Mouse (Mus musculus) midbrain, embryonic 11.5 days (tissue): ENCODE measurements around the gene Agfg1. TPM values are rescaled to one million over a fixed set of nuclear protein-coding genes. Genes with fewer than 3 reads are reported as not detected.
"Not testable (repeated sequence)": the region's sequence is repeated elsewhere in the genome, so short reads cannot be mapped to it uniquely, and the experiment has no call there.

Source experiments
- ATAC-seq: fragments of 200-750 bp; cut with Nextera tagmentation; 2 replicates; pipeline ENCODE4 v1.8.0; 2017; ENCODE audit warnings: moderate TSS enrichment, moderate library complexity; ENCODE audit not compliant: low FRiP score
- DNase-seq: peaks from one replicate; pipeline ENCODE4 v3.0.0; 2015; ENCODE audit warnings: low spot score; ENCODE audit errors: missing footprints
- H3K27ac ChIP-seq: fragments of 300-500 bp; sonication (generic); 2 replicates; pipeline ENCODE4 v1.5.1; 2014; ENCODE audit warnings: low read depth, low read length
- H3K27me3 ChIP-seq: fragments of 300-500 bp; sonication (generic); 2 replicates; pipeline ENCODE4 v1.6.1; 2014; ENCODE audit warnings: mild to moderate bottlenecking, low read length, moderate library complexity, mixed read lengths; ENCODE audit not compliant: control insufficient read depth, insufficient read depth
- H3K36me3 ChIP-seq: fragments of 300-500 bp; sonication (generic); 2 replicates; pipeline ENCODE4 v1.6.1; 2014; ENCODE audit warnings: mild to moderate bottlenecking, low read length, moderate library complexity, mixed read lengths; ENCODE audit not compliant: control insufficient read depth, insufficient read depth
- H3K4me1 ChIP-seq: fragments of 300-500 bp; sonication (generic); 2 replicates; pipeline ENCODE4 v1.6.1; 2014; ENCODE audit warnings: low read length; ENCODE audit not compliant: control insufficient read depth, insufficient read depth
- H3K4me2 ChIP-seq: fragments of 300-500 bp; sonication (generic); 2 replicates; pipeline ENCODE4 v1.6.1; 2014; ENCODE audit warnings: mild to moderate bottlenecking, moderate library complexity
- H3K4me3 ChIP-seq: fragments of 300-500 bp; sonication (generic); 2 replicates; pipeline ENCODE4 v1.5.1; 2014; ENCODE audit warnings: low read depth, low read length
- H3K9ac ChIP-seq: fragments of 300-500 bp; sonication (generic); 2 replicates; pipeline ENCODE4 v1.6.1; 2014; ENCODE audit warnings: low read length
- H3K9me3 ChIP-seq: fragments of 300-500 bp; sonication (generic); 2 replicates; pipeline ENCODE4 v1.6.1; 2016; ENCODE audit warnings: low read length; ENCODE audit not compliant: control insufficient read depth
- WGBS: fragments of 180-500 bp; shearing (Covaris S2); extraction: QIAGEN DNeasy Blood & Tissue Kit; methylation state at CpG from one replicate; pipeline ENCODE4 v1.1.7; 2014; 5-methylcytosine and 5-hydroxymethylcytosine counted together
- polyA plus RNA-seq: library from polyadenylated mRNA; unstranded; fragments of >200 nt; fragmentation: Nextera tagmentation; extraction: Ambion mirVana; gene quantifications from 2 replicates; pipeline ENCODE4 v1.2.1, GENCODE M21; 2014

Gene Agfg1
- polyA plus RNA-seq, 1 experiment from 2014 or later = 48.7 TPM

GRCm38 (mm10) chr1:82905886-82906285 lies 66.6 kb downstream of the Agfg1 start:
- ATAC-seq (no peak), DNase-seq (no peak)
- H3K4me1 ChIP-seq = no peaks in the 10 kb centered on the region
- 0 out of 2 replicates have a peak, but pooled peaks cover 2% of the 10 kb centered on the region for H3K36me3 ChIP-seq
- H3K27me3 ChIP-seq = no peaks in the 10 kb centered on the region
- H3K27ac ChIP-seq = no peak overlapping the region
- 60% methylated on average over 3 of the region's 3 CpGs for WGBS
- H3K4me2 ChIP-seq = no peak overlapping the region
- no peak overlapping the region for H3K4me3 ChIP-seq
- no peak overlapping the region for H3K9ac ChIP-seq
- H3K9me3 ChIP-seq = no peaks in the 10 kb centered on the region

- WGBS = 89% methylated on average over 3 of the region's 3 CpGs
- Histone ChIP-seq H3K27me3 (no peaks in the 10 kb centered on the region), H3K9me3 (no peaks in the 10 kb centered on the region), H3K4me1 (no peaks in the 10 kb centered on the region), H3K36me3 (no peaks in the 10 kb centered on the region), H3K27ac (no peak within 1 kb of the TSS), H3K4me3 (no peak within 1 kb of the TSS), H3K9ac (no peak within 1 kb of the TSS), H3K4me2 (no peak within 1 kb of the TSS)
- ATAC-seq (no peak), DNase-seq (no peak)
These were observed 73.7 kb downstream of the Agfg1 start, which contains the start of gene A030005L19Rik for GRCm38 (mm10) chr1:82913025-82913424. Gene A030005L19Rik, plus strand, starts transcription at chr1:82913325.

GRCm38 (mm10) chr1:82913434-82913833 lies 74.2 kb downstream of the Agfg1 start:
- not testable (repeated sequence) for H3K4me3 ChIP-seq, ATAC-seq, H3K9me3 ChIP-seq, H3K27ac ChIP-seq, H3K9ac ChIP-seq, H3K4me1 ChIP-seq, H3K27me3 ChIP-seq, H3K4me2 ChIP-seq, H3K36me3 ChIP-seq, DNase-seq
- WGBS = 100% methylated on average over 5 of the region's 5 CpGs

- H3K9ac ChIP-seq = no peak within 1 kb of the TSS
- H3K4me1 ChIP-seq = no peaks in the 10 kb centered on the region
- WGBS = 97% methylated on average over 6 of the region's 6 CpGs
- H3K4me3 ChIP-seq = no peak within 1 kb of the TSS
- H3K4me2 ChIP-seq = no peak within 1 kb of the TSS
- H3K27ac ChIP-seq = no peak within 1 kb of the TSS
- H3K27me3 ChIP-seq = no peaks in the 10 kb centered on the region
- ATAC-seq = no peak
- no peaks in the 10 kb centered on the region for H3K9me3 ChIP-seq
- no peaks in the 10 kb centered on the region for H3K36me3 ChIP-seq
- no peak for DNase-seq
These were observed 85.4 kb downstream of the Agfg1 start, which contains the start of gene A030014E15Rik for GRCm38 (mm10) chr1:82924650-82925049. Gene A030014E15Rik, plus strand, starts transcription at chr1:82924917.

- H3K9ac ChIP-seq, H3K27ac ChIP-seq, H3K4me2 ChIP-seq, H3K27me3 ChIP-seq, DNase-seq, H3K9me3 ChIP-seq, H3K36me3 ChIP-seq, ATAC-seq, H3K4me3 ChIP-seq, H3K4me1 ChIP-seq: not testable (repeated sequence)
- 89% methylated on average over 3 of the region's 3 CpGs for WGBS
These were observed 91.3 kb downstream of the Agfg1 start for GRCm38 (mm10) chr1:82930558-82930957.

- not testable (repeated sequence) for H3K36me3 ChIP-seq, H3K4me1 ChIP-seq, H3K9ac ChIP-seq, H3K4me2 ChIP-seq, H3K4me3 ChIP-seq, H3K27ac ChIP-seq, H3K27me3 ChIP-seq, H3K9me3 ChIP-seq, DNase-seq, ATAC-seq
- whole genome bisulfite sequencing = no CpG with 5 or more reads among the region's 6 CpGs
These were observed 92.0 kb downstream of the Agfg1 start, which contains the start of gene Gm6217 for GRCm38 (mm10) chr1:82931326-82931725. Gene Gm6217, minus strand, starts transcription at chr1:82931399.

GRCm38 (mm10) chr1:82938666-82939065 lies 99.4 kb downstream of the Agfg1 start:
- Histone ChIP-seq H3K4me3 (no peak overlapping the region), H3K4me1 (no peaks in the 10 kb centered on the region), H3K9ac (no peak overlapping the region), H3K27ac (no peak overlapping the region), H3K27me3 (no peaks in the 10 kb centered on the region), H3K4me2 (no peak overlapping the region), H3K36me3 (no peaks in the 10 kb centered on the region), H3K9me3 (no peaks in the 10 kb centered on the region)
- 84% methylated on average over 5 of the region's 5 CpGs for WGBS
- no peak for DNase-seq
- ATAC-seq = no peak

GRCm38 (mm10) chr1:82942505-82942904 lies 103.2 kb downstream of the Agfg1 start:
- not testable (repeated sequence) for H3K4me1 ChIP-seq, H3K4me3 ChIP-seq, H3K27ac ChIP-seq, DNase-seq, H3K9ac ChIP-seq, H3K27me3 ChIP-seq, H3K4me2 ChIP-seq, ATAC-seq, H3K9me3 ChIP-seq, H3K36me3 ChIP-seq
- 89% methylated on average over 1 of the region's 2 CpGs for WGBS

GRCm38 (mm10) chr1:82943295-82943694 lies 104.0 kb downstream of the Agfg1 start, which contains the start of gene A030003K21Rik:
Gene A030003K21Rik, minus strand, starts transcription at chr1:82943388.
- H3K9me3 ChIP-seq, DNase-seq, H3K27ac ChIP-seq, H3K4me3 ChIP-seq, H3K36me3 ChIP-seq, H3K27me3 ChIP-seq, H3K9ac ChIP-seq, ATAC-seq, H3K4me1 ChIP-seq, H3K4me2 ChIP-seq: not testable (repeated sequence)
- WGBS = no CpG with 5 or more reads among the region's 6 CpGs
